Mouse (Mus musculus): ENCODE measurements around the gene Mapk8ip3.

- TF ChIP-seq CTCF (IDR thresholded peaks at IDR 0.05; ENCODE audit: borderline replicate concordance, insufficient read depth, low read length) (no peak), POLR2A (IDR thresholded peaks at IDR 0.05; ENCODE audit: low read depth, low read length) (no peak)
Measured at GRCm38 (mm10) chr17:24873695-24874404, 62.9 kb downstream of the Mapk8ip3 start.
